Mouse (Mus musculus): Measurements from ENCODE around the gene Hoxd9.

The Hoxd9 gene

GRCm38 (mm10) chr2:74668370-74669229 lies 28.9 kb upstream of the Hoxd9 start:
- no peak for DNase-seq (ENCODE audit: low read depth)

- DNase-seq (ENCODE audit: low read depth) = no peak
These were observed 28.3 kb upstream of the Hoxd9 start for GRCm38 (mm10) chr2:74669230-74669578.

GRCm38 (mm10) chr2:74669650-74670235 lies 27.8 kb upstream of the Hoxd9 start:
- no peak for DNase-seq (ENCODE audit: low read depth)

- DNase-seq (ENCODE audit: low read depth) = no peak
These were observed 26.8 kb upstream of the Hoxd9 start for GRCm38 (mm10) chr2:74670632-74671188.

GRCm38 (mm10) chr2:74671847-74672246 lies 25.7 kb upstream of the Hoxd9 start:
- DNase-seq (ENCODE audit: low read depth) = no peak

GRCm38 (mm10) chr2:74672481-74673362 lies 24.8 kb upstream of the Hoxd9 start:
- peak; percentile 76 for DNase-seq (ENCODE audit: low read depth)

GRCm38 (mm10) chr2:74673835-74674425 lies 23.6 kb upstream of the Hoxd9 start:
- DNase-seq (ENCODE audit: low read depth) = no peak

GRCm38 (mm10) chr2:74674881-74675665 lies 22.5 kb upstream of the Hoxd9 start, which contains the start of gene Hoxd12:
TSS of gene Hoxd12 (plus strand) at chr2:74675013.
- no peak for DNase-seq (ENCODE audit: low read depth)

- no peak for DNase-seq (ENCODE audit: low read depth)
These were observed 21.8 kb upstream of the Hoxd9 start for GRCm38 (mm10) chr2:74675666-74676282.

- no peak for DNase-seq (ENCODE audit: low read depth)
These were observed 21.0 kb upstream of the Hoxd9 start for GRCm38 (mm10) chr2:74676376-74677052.

GRCm38 (mm10) chr2:74677106-74677505 lies 20.4 kb upstream of the Hoxd9 start:
- no peak for DNase-seq (ENCODE audit: low read depth)

GRCm38 (mm10) chr2:74678891-74679595 lies 18.5 kb upstream of the Hoxd9 start, which contains the start of gene Hoxd11:
TSS of gene Hoxd11 (plus strand) at chr2:74679557.
- peak; percentile 20 for DNase-seq (ENCODE audit: low read depth)

GRCm38 (mm10) chr2:74679596-74679971 lies 17.9 kb upstream of the Hoxd9 start:
- no peak for DNase-seq (ENCODE audit: low read depth)

GRCm38 (mm10) chr2:74679980-74680379 lies 17.5 kb upstream of the Hoxd9 start:
- DNase-seq (ENCODE audit: low read depth) = no peak

GRCm38 (mm10) chr2:74680561-74681398 lies 16.7 kb upstream of the Hoxd9 start:
- no peak for DNase-seq (ENCODE audit: low read depth)

GRCm38 (mm10) chr2:74681594-74682531 lies 15.7 kb upstream of the Hoxd9 start:
- no peak for DNase-seq (ENCODE audit: low read depth)

GRCm38 (mm10) chr2:74682796-74683195 lies 14.7 kb upstream of the Hoxd9 start:
- no peak for DNase-seq (ENCODE audit: low read depth)

All from NIH3T3 (cell line).